Mouse (Mus musculus) layer of hippocampus, postnatal 14 days (tissue): ENCODE data around the gene Dhx34. TPM values are rescaled to one million over a fixed set of nuclear protein-coding genes. Genes with fewer than 3 reads are reported as not detected.

Source experiments
- DNase-seq, 2 experiments: peaks; one replicate each; pipeline ENCODE4 v3.0.0; 2021 to 2022; ENCODE audit warnings: low spot score in 2 of 2, mixed read lengths in 1 of 2
- total RNA-seq, 2 experiments: library from RNA; stranded (reverse); gene quantifications; 2 replicates each; pipeline ENCODE4 v1.2.3; 2021

The Dhx34 gene
- total RNA-seq, 2 experiments from 2014 or later: 9.4 to 12.5 TPM

GRCm38 (mm10) chr7:16210862-16211365 lies 10.9 kb downstream of the Dhx34 start:
- no peak for DNase-seq

GRCm38 (mm10) chr7:16208781-16209665 lies 12.8 kb downstream of the Dhx34 start:
- no peak for DNase-seq

GRCm38 (mm10) chr7:16207496-16207895 lies 14.3 kb downstream of the Dhx34 start:
- DNase-seq: peak in 1 of 2 experiments; percentile 14

DNA sequence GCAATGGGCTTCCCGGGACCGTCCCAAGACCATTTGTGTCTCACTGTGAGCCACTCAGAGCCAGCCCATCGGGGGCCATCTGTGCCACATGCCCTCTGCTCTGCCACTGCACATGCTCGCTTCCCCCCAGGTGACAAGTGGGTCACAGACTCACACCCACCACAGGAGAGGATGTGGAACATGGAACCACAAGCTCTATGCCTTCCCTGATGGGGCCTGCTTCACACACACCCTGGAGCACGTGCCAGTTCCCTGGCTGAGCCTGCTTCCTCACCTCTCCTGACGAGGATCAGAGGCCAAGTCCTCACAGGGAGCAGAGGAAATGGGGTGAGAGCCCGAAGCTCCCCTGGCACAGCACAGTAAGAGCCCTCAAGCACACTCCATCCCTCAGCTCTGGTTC lies 14.8 kb downstream of the Dhx34 start:
- no peak for DNase-seq

DNA sequence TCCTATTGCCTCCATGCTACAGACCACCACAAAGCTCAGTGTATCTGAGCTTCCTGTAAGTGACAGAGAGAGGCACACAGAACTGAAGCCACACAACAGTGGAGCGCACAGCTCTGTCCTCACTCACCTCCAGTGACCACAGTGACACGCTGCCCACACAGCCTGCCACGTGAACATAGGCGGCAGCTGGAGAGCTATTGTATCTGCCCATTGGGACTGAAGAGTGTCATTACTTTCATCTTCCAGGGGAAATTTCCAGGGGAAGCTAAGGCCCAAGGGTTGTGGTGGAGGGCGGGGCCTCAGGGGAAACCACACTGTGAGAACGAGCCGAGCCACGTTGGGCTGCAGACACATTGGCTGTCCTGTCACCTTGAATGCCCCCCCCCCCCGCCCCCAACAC lies 17.0 kb downstream of the Dhx34 start:
- no peak for DNase-seq

- no peak for DNase-seq
These were observed 18.3 kb downstream of the Dhx34 start for GRCm38 (mm10) chr7:16203505-16203903.

GRCm38 (mm10) chr7:16202756-16203504 lies 18.9 kb downstream of the Dhx34 start:
- DNase-seq: no peak

DNA sequence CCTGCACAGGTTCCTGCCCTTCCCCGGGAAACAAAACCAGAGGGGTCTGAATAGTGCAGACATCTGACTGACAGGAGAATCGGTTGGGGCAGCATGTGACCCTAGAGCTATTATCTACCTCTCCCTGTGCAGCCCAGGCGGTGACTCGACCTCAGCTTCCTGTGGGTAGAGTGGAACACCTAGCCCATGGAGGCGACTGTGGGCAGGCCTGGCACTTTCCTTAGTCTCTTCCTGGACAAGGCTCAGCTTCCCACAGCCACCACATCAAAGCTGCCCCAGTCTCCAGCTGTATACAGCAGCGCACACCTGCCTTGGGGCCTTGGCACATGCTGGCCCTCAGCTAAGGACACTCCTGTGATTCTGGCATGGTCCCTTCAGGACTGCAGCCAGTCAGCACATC lies 20.7 kb downstream of the Dhx34 start:
- DNase-seq: no peak

- DNase-seq: no peak
These were observed 23.3 kb downstream of the Dhx34 start for GRCm38 (mm10) chr7:16198540-16198939.

GRCm38 (mm10) chr7:16197166-16197565 lies 24.7 kb downstream of the Dhx34 start:
- DNase-seq: no peak

GRCm38 (mm10) chr7:16196616-16197015 lies 25.2 kb downstream of the Dhx34 start:
- DNase-seq: no peak

DNA sequence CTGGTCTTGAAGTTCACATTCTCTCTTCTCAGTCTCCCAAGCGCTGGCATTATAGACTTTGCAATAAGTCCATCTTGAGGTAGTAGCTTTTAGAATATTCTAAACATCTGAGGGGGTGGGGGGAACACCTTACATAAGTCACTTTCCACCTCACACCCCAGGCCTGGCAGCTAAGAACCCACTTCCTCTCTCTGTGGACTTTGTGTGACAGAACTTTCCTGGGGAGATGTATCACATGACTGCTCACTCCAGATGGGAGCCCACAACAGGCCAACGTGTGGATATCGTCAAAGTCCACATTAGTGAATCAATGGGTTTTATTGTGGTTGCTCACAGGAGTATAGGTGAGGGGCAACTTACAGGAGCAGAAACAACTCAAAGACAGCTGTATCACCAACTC lies 28.1 kb downstream of the Dhx34 start:
- DNase-seq: no peak

DNA sequence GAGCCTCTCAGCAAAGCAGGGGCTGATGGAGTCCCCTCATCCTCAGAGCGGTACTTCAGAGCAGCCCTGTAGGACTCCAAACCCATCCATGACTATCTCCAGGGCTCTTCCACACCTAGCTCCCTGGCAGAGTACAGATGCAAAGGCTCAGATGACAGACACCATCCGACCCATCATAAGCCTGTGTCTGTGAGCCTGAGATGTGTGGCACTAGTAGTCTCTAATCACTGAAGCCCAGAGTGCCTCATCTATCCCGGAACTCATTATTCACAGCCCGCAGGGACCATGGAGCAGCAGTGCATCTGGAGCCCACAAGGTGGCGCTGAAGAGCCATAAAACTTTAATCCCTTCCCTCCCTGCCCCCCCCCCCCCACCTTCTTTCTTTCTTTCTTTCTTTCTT lies 29.5 kb downstream of the Dhx34 start:
- peak; percentile 82 to 88 for DNase-seq

DNA sequence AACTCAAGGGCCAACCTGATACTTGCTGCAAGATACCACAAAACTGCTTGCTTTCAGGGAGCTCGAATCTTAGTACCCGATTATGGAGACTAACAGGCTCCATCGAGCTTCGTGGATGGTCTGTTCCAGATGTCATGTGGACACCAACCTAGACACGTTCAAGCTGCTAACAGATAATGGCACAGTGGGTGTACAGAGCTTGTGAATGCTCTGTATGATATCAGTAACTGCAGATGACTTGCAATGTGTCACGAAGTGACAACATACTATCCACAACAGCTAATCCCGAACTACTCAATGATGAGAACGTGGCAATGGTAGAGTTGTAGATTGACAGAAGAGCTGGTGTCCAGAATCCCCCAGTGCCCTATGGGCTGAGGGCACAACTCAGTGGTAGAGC lies 34.3 kb downstream of the Dhx34 start:
- no peak for DNase-seq

- no peak for DNase-seq
These were observed 38.2 kb downstream of the Dhx34 start for GRCm38 (mm10) chr7:16183663-16184062.

DNA sequence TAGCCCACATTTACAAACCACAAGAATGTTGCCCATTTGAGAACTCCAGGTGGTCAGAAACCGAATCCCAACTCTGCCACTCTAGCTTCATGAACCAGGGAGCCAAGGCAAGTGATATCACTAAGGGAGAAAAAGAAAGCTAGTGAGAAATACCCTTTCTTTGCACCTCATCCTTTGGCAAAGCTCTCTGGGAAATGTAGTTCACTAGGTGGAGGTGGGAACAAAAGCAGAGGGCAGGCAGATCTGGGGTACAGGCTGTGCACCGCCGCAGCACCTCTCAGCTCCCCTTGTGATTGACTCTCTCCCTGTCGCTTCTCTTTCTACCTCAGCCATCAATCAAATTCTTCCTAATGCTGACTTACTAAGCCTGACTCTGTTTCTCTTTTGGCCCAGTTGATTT lies 43.7 kb downstream of the Dhx34 start:
- DNase-seq: no peak

DNA sequence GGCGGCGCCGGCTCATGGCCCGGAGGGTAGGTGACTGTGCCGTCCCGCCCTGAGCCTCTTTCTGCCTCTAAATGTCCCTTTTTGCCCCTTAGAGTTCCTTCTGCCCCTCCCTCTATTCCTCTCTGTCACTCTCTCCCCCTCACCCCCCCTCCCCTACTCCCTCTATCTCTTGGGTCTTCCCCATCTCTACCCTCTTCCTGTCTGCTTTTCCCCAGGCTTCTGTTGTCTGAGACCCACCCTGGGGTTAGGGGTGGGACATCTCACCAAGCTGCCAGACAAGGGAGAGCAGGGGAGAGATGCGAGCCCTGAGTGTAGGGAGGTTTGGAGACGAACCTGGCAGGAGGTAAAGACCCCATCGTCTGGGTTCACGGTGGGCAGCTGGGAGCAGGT lies 46.3 kb downstream of the Dhx34 start:
- DNase-seq: no peak

GRCm38 (mm10) chr7:16174597-16175541 lies 47.0 kb downstream of the Dhx34 start, which contains the start of gene Meis3:
TSS of gene Meis3 (plus strand) at chr7:16175090.
- peak; percentile 62 to 63 for DNase-seq

GRCm38 (mm10) chr7:16173146-16173545 lies 48.7 kb downstream of the Dhx34 start:
- no peak for DNase-seq

- DNase-seq: no peak
These were observed 49.2 kb downstream of the Dhx34 start for GRCm38 (mm10) chr7:16172586-16173140.

- no peak for DNase-seq
These were observed 49.7 kb downstream of the Dhx34 start for GRCm38 (mm10) chr7:16172141-16172581.
